Mouse (Mus musculus) adrenal gland, adult 2 months (tissue): ENCODE data around the gene Cotl1. TPM values are rescaled to one million over a fixed set of nuclear protein-coding genes. Genes with fewer than 3 reads are reported as not detected.

Source experiments
- DNase-seq: peaks from one replicate; pipeline ENCODE4 v3.0.0; 2021
- polyA plus RNA-seq: library from polyadenylated mRNA; depleted of rRNA; stranded (reverse); fragments of >200 nt; gene quantifications from 2 replicates; pipeline ENCODE4 v1.2.3, GENCODE M21; 2012
- total RNA-seq, 2 experiments: library from RNA; stranded (reverse); gene quantifications; 2 replicates each; pipeline ENCODE4 v1.2.3; 2021

The Cotl1 gene
- total and polyA plus RNA-seq, 3 experiments, result 45.4 to 156 (median 50.4) TPM

GRCm38 (mm10) chr8:119816219-119816618, 24.1 kb downstream of the Cotl1 start:
- no peak for DNase-seq

DNA sequence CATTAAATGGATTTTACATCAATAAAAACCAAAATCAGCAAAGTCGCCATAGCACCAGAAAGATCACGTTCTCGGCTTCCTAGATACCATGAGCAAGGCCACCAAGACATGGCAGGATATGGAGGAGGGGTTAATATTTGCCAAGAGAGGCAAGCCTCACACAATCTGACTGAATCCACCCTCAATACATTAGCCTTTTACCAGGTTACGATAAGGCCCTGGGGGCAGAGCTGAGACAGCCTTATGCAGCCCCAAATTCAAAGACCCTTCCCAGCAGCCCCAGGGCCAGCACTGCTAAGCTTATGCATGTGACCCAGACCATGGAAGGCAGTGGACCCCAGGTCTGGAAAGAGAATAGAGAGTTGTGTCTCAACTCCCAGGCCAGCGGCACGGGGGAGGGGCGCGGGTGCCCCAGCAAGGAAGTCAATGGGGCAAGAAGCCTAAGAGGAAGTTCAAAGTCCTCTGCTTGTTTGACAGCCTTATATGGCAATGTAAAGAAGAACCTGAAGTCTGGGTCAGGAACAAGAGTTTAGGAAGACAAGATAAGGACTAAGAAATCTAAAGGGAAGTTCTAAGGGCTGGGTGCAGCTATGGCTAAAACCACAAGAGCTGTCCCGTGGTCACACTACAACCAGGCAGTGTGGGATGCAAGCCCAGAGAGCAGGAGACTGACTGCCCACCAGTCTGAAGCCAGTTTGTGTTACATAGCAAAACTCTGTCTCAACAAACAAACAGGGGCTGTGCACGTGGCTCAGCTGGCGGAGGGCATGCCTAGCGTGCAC, 27.5 kb downstream of the Cotl1 start:
- DNase-seq, result no peak

GRCm38 (mm10) chr8:119811925-119812324, 28.4 kb downstream of the Cotl1 start:
- no peak for DNase-seq

- DNase-seq, result no peak
These were observed 29.3 kb downstream of the Cotl1 start for GRCm38 (mm10) chr8:119810953-119811499.

GRCm38 (mm10) chr8:119810127-119810868, 30.0 kb downstream of the Cotl1 start:
- DNase-seq, result no peak

DNA sequence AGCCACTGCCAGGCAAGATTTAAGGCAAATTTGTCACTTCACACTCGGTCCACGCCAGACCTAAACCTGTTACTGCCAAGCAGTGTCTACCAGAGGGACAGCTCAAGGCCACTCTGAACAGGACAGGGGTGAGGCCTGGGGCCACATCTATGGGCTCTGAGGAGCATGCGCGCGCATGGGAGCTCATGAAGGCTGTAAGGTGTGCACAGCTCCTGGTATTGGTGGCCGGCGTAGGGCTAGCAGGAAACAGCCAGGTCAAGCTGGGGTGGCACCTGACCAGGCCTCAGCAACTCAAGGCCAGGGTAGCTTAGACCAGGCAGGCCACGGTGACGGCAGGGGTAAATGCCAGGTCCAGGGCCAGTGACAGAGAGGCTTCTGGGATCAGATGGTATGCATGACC, 30.7 kb downstream of the Cotl1 start:
- peak; percentile 40 for DNase-seq

- DNase-seq, result no peak
These were observed 32.7 kb downstream of the Cotl1 start for GRCm38 (mm10) chr8:119807687-119808086.

- peak; percentile 75 for DNase-seq
These were observed 33.7 kb downstream of the Cotl1 start for GRCm38 (mm10) chr8:119806422-119807263.

- DNase-seq, result no peak
These were observed 35.1 kb downstream of the Cotl1 start for GRCm38 (mm10) chr8:119805275-119805674.

- DNase-seq, result no peak
These were observed 37.8 kb downstream of the Cotl1 start for GRCm38 (mm10) chr8:119802592-119802991.

DNA sequence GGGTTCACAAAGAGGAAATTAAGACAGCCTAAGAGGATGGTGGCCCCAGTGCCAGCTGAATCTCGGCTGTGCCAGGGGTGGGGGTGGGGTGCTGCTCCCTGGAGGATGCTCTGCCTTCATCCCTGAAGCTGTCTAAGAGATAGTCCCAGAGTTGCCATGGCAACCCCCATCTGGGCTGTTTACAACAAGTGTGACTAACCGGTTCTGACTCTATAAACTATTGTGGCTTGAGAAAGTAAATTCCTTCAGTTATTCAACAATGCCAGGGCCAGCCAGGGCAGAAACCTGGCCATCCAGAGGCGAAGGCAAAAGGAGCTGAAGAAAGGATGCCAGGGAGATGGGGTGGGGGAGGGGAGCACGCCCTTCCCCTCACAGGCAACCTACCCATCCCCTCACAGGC, 39.2 kb downstream of the Cotl1 start:
- no peak for DNase-seq

GRCm38 (mm10) chr8:119798965-119799264, 41.4 kb downstream of the Cotl1 start:
- DNase-seq, result no peak

GRCm38 (mm10) chr8:119798170-119798964, 42.0 kb downstream of the Cotl1 start:
- DNase-seq, result peak; percentile 46

DNA sequence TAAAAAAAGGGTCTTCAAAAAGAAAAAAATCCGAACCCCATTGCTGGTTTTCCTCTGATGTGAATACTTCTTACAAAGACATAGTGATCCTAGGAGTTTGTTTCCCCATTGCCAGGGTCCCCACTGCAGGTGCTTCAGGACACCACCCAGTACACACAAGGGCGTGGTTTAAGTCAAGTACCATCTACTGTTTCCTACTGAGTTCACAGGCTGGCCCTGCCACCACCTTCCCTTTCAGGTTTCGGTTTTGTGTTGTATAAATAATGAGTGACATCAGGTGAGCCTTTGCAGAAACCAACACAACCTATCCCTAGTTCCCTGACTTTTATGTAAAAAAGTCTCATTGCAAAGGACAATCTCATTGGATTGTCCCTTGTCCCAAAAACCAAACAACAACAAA, 44.7 kb downstream of the Cotl1 start:
- no peak for DNase-seq

DNA sequence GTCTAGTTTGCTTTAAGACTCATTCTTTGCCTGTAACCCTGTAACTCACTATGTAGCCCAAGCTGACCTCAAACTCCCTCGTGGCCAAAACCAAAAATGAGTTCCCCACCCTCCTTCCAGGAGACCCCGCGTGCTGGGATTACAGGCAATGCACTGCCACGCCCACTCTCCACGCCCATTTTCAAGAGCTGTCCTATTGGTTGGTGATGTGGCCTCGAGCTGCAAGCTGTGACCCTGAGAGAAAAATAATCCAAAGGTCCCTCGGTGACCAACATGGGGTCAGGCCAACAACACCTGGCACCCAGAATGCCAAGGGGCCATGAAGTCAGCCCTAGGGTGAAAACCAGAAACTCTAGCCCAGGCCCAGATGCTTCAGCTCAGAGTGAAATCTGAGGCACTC, 45.7 kb downstream of the Cotl1 start:
- DNase-seq, result no peak

DNA sequence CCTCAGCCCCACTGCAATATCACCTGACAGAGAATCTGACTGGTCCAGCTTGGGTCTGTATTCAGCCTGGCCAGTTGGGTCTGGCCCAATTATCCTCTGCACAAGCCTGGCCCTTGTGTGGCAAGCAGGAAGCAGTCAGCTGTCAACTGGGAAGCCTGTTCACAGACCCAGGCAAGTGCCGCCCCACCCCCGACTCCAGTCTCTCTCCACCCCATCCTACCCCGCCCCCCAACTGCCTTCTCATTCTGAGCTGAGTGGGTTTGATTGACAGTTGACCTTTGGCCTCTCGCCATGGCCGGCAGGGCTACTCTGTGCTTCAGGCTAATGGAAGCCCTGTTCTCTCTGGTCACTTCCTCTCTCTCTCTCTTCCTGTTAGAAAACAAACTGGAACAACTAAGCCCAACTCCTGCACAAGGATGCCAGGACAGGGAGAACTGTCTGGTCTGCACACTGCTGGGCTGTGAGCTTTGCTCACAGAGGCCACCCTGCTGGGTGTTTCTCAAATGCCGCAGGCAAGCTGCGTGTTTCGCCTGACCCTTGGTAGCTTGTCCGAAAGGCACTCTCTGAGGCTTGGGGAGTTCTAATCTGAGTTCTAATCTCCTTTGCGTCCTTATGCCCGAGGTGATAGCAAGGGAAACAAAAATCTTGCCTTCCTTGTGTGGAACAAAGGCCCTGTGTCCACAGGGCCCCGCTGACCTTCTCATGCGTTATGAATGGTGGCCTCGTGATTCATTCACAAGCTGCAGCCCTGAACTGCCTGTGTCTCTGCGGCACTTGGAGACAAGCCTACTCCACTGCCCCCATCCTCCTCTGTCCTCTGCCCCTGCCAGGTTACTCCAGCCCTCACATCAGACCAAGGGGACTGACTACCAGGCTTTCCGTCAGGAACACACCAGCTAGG, 48.3 kb downstream of the Cotl1 start:
- peak; percentile 86 for DNase-seq

- DNase-seq, result no peak
These were observed 50.8 kb downstream of the Cotl1 start for GRCm38 (mm10) chr8:119789581-119789980.

DNA sequence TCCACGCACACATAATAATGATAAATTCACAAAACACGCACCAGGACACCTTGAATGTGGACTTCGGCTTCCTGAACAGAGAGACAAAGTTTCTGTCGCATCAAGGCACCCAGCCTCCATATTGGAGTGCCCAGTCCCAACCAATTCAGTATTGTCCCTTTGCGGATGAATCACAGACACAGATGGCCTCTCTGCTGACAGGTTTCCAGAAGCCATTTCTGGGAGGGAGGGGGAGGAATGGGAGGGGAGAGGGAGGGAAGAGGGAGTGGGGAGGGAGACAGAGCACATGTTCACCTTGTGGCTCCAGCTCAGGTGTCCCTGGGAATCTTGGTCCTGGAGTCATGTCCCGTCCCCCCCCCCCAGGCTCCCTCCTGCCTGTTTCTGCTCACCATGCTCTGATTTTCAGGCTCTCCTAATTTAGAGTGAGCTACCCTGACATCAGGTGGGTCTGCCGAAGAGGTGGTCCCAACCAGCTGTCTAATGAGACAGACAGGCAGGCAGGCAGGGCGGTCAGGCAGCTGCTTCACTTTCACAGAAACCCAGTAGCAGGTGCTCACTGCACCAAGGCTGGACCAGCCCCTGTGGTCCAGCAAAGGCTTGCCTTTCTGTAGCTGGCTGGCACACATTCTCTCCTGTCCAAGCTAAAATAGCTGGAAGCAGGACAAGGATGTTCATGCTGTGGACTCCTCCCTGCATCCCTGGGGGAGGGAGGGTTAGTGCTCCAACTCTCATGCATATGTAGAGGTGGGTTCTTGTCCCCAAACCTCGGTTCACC, 51.5 kb downstream of the Cotl1 start:
- DNase-seq, result no peak

GRCm38 (mm10) chr8:119787341-119787740, 53.0 kb downstream of the Cotl1 start:
- DNase-seq, result no peak

- no peak for DNase-seq
These were observed 53.5 kb downstream of the Cotl1 start for GRCm38 (mm10) chr8:119786871-119787270.
